Mouse (Mus musculus): Measurements from ENCODE around the gene Tbrg1.

GRCm38 (mm10) chr9:37659413-37659812 lies 2.3 kb upstream of the Tbrg1 start:
- TF ChIP-seq CTCF (IDR thresholded peaks at IDR 0.05; ENCODE audit: borderline replicate concordance, extremely low read depth, insufficient read depth, insufficient read length) (no peak), POLR2A (IDR thresholded peaks at IDR 0.05; ENCODE audit: borderline replicate concordance, extremely low read depth, insufficient read depth, insufficient read length, poor library complexity, severe bottlenecking) (no peak)

All from brain, embryonic 14.5 days (tissue).